Mouse (Mus musculus): Measurements from ENCODE around the gene Naf1. TPM values are rescaled to one million over a fixed set of nuclear protein-coding genes. Genes with fewer than 3 reads are reported as not detected.

Gene Naf1
- polyA plus RNA-seq, 1 experiment from 2014 or later, result 4.0 TPM

GRCm38 (mm10) chr8:66906116-66906515, 46.1 kb downstream of the Naf1 start:
- ATAC-seq (ENCODE audit: insufficient number of reproducible peaks, insufficient read depth, low FRiP score, low TSS enrichment, low read depth), result no peak
- no peak overlapping the region for H3K27ac ChIP-seq
- no peaks in the 10 kb centered on the region for H3K9me3 ChIP-seq
- no peaks in the 10 kb centered on the region for H3K4me1 ChIP-seq
- no peaks in the 10 kb centered on the region for H3K27me3 ChIP-seq
- H3K4me3 ChIP-seq, result no peak overlapping the region
- H3K4me2 ChIP-seq, result no peak overlapping the region
- 83% methylated on average over 8 of the region's 8 CpGs for WGBS
- no peak overlapping the region for H3K9ac ChIP-seq
- H3K36me3 ChIP-seq, result no peaks in the 10 kb centered on the region

GRCm38 (mm10) chr8:66910684-66911083, 50.7 kb downstream of the Naf1 start:
- Histone ChIP-seq H3K27ac (no peak overlapping the region), H3K4me2 (no peak overlapping the region), H3K4me3 (no peak overlapping the region), H3K27me3 (no peaks in the 10 kb centered on the region), H3K9ac (no peak overlapping the region), H3K36me3 (no peaks in the 10 kb centered on the region), H3K9me3 (no peaks in the 10 kb centered on the region), H3K4me1 (no peaks in the 10 kb centered on the region)
- WGBS, result 22% methylated on average over 6 of the region's 6 CpGs
- ATAC-seq (ENCODE audit: insufficient number of reproducible peaks, insufficient read depth, low FRiP score, low TSS enrichment, low read depth), result no peak

DNA sequence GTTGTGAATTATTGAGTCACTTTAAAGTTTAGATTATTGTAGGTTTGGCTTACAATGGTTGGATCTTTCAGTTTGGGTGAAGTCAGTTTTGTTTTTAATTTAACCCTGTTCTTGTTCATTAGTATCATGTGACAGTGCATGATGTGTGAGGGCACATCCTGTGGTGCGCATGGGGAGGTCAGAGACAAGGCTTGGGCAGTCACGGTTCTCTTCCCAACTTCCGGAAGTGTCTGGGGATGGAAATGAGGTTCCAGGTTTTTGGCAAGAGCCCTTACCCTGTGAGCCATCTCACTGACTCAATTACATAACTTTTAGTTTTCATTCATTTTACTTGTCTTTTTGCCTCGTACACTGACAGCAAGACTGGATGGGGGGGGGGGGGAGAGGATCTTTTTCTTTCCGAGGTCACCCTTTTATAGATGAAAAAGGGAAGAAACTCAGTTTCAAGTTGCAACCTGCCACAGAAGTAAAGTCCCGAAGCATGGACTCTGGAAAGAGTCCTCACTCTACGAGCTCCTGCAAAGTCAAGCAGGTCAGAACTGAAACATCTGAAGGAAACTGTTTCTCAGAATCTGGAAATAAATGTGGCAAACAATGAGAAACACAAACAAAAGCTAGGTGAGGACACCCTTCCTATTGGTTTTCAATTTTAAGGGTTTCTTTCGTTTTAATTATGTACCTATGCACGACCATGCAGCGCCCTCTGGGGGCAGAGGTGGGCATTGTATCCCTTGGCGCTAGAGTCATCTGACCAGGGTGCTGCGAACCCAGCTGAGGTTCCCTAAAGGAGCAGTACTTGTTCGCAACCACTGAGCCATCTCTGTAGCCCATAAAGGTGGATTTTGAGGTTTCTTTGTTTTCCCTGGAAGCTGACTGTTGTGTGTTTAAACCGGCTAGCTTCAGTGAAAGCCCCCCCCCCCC, 53.9 kb downstream of the Naf1 start:
- H3K9me3 ChIP-seq, result no peaks in the 10 kb centered on the region
- WGBS, result 55% methylated on average over 14 of the region's 14 CpGs
- no peak overlapping the region for H3K27ac ChIP-seq
- H3K4me2 ChIP-seq, result no peak overlapping the region
- H3K9ac ChIP-seq, result no peak overlapping the region
- H3K4me1 ChIP-seq, result no peaks in the 10 kb centered on the region
- ATAC-seq (ENCODE audit: insufficient number of reproducible peaks, insufficient read depth, low FRiP score, low TSS enrichment, low read depth), result no peak
- H3K36me3 ChIP-seq, result no peaks in the 10 kb centered on the region
- no peaks in the 10 kb centered on the region for H3K27me3 ChIP-seq
- no peak overlapping the region for H3K4me3 ChIP-seq

DNA sequence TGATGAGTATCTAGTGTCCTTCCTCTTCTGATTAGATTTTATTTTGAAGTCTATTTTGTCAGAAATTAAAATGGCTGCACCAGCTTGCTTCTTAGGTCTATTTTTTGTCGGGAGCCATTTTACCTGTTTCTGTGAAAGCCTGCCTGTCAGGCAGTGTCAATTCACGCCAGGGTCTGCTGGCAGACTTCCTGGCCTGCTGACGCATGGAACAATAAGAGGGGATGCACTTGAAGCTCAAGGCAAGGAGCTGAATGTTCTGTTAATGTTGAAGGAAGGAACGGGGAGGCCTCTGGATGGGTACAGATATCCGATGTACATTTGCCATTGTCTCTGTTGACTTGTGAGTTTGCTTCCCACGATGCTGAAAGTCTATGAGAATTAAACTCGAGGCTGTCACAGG, 56.0 kb downstream of the Naf1 start:
- H3K4me3 ChIP-seq, result no peak overlapping the region
- ATAC-seq (ENCODE audit: insufficient number of reproducible peaks, insufficient read depth, low FRiP score, low TSS enrichment, low read depth), result no peak
- H3K9me3 ChIP-seq, result no peaks in the 10 kb centered on the region
- no peak overlapping the region for H3K4me2 ChIP-seq
- H3K27ac ChIP-seq, result no peak overlapping the region
- H3K27me3 ChIP-seq, result no peaks in the 10 kb centered on the region
- no peaks in the 10 kb centered on the region for H3K4me1 ChIP-seq
- WGBS, result 65% methylated on average over 7 of the region's 7 CpGs
- no peaks in the 10 kb centered on the region for H3K36me3 ChIP-seq
- no peak overlapping the region for H3K9ac ChIP-seq

DNA sequence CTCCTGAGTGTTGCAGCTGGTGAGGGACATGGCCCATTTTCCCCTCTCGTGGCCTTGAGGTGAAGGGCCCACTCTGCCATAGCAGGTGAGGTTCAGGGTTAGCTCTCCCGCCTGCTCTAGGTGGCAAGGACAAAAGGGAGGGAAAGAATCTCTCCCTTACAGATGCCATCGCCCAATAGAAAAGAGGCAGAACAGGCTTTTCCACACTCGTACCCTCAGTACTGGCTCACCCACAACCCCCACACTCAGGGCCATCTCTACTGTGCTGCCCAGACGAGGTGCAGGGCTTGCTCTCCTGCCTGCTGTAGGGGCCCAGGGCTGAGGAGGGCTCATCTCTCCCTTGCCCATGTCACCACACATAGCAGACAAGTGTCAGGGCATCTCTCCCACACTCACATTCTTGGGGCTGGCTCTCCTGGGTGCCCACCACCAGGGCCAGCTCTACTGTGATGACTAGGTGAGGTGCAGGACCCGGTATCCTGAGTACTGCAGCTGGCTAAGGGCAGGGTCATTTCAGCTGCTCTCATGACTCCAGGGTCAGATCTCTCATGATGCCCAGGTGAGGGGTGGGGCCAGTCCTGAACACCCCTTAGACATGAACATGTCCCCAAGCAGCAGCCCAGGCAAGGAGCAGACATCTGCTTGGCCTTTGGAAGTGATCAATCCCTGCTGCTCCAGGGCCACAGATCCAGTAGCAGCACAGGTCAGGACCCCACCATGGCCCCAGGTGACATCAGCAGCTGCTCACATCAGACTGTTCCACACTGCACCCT, 57.9 kb downstream of the Naf1 start:
- Histone ChIP-seq H3K27me3 (no peaks in the 10 kb centered on the region), H3K4me1 (no peaks in the 10 kb centered on the region), H3K4me2 (no peak overlapping the region), H3K4me3 (no peak overlapping the region), H3K36me3 (no peaks in the 10 kb centered on the region), H3K9ac (no peak overlapping the region), H3K27ac (no peak overlapping the region), H3K9me3 (no peaks in the 10 kb centered on the region)
- ATAC-seq (ENCODE audit: insufficient number of reproducible peaks, insufficient read depth, low FRiP score, low TSS enrichment, low read depth), result peak; percentile 56; the same call in 1 of the 2 replicates
- WGBS, result 55% methylated on average over 6 of the region's 6 CpGs

GRCm38 (mm10) chr8:66918471-66918870, 58.5 kb downstream of the Naf1 start:
- 60% methylated on average over 4 of the region's 4 CpGs for WGBS
- ATAC-seq (ENCODE audit: insufficient number of reproducible peaks, insufficient read depth, low FRiP score, low TSS enrichment, low read depth), result no peak
- H3K27me3 ChIP-seq, result no peaks in the 10 kb centered on the region
- H3K9me3 ChIP-seq, result no peaks in the 10 kb centered on the region
- H3K4me3 ChIP-seq, result no peak overlapping the region
- no peak overlapping the region for H3K27ac ChIP-seq
- no peaks in the 10 kb centered on the region for H3K36me3 ChIP-seq
- no peak overlapping the region for H3K4me2 ChIP-seq
- H3K4me1 ChIP-seq, result no peaks in the 10 kb centered on the region
- no peak overlapping the region for H3K9ac ChIP-seq

- Histone ChIP-seq H3K27ac (no peak overlapping the region), H3K9me3 (no peaks in the 10 kb centered on the region), H3K4me2 (no peak overlapping the region), H3K9ac (no peak overlapping the region), H3K4me3 (no peak overlapping the region), H3K4me1 (no peaks in the 10 kb centered on the region), H3K36me3 (no peaks in the 10 kb centered on the region), H3K27me3 (no peaks in the 10 kb centered on the region)
- 0 out of 2 replicates have a peak, but pooled peaks have one; percentile 32 for ATAC-seq (ENCODE audit: insufficient number of reproducible peaks, insufficient read depth, low FRiP score, low TSS enrichment, low read depth)
- 92% methylated on average over 4 of the region's 4 CpGs for WGBS
Observed at GRCm38 (mm10) chr8:66933746-66934145, 73.7 kb downstream of the Naf1 start.

- Histone ChIP-seq H3K27ac (no peak overlapping the region), H3K4me3 (no peak overlapping the region), H3K4me2 (no peak overlapping the region), H3K4me1 (no peaks in the 10 kb centered on the region), H3K9ac (no peak overlapping the region), H3K27me3 (no peaks in the 10 kb centered on the region), H3K36me3 (no peaks in the 10 kb centered on the region), H3K9me3 (no peaks in the 10 kb centered on the region)
- no peak for ATAC-seq (ENCODE audit: insufficient number of reproducible peaks, insufficient read depth, low FRiP score, low TSS enrichment, low read depth)
- WGBS, result 77% methylated on average over 3 of the region's 3 CpGs
Observed at GRCm38 (mm10) chr8:66936236-66936635, 76.2 kb downstream of the Naf1 start.

Other genes with a start within 250 kb of the Naf1 start
- 0.22 TPM in 1 of 2 replicates, not detected in the other for gene Npy5r, start 172.1 kb upstream of the Naf1 start, polyA plus RNA-seq (2015; fragmentation: Nextera tagmentation; extraction: Ambion mirVana)
- gene Npy1r, start 163.0 kb upstream of the Naf1 start, polyA plus RNA-seq (2015; fragmentation: Nextera tagmentation; extraction: Ambion mirVana), result 2.1 and 2.4 TPM in 2 replicates